Mouse (Mus musculus) activated CD4-positive, CD25-positive, alpha-beta regulatory T cell, adult 4 months (primary cell): ENCODE results near the gene Zfp69. TPM values are rescaled to one million over a fixed set of nuclear protein-coding genes. Genes with fewer than 3 reads are reported as not detected.

ENCODE experiments used
- ATAC-seq: one replicate; pipeline ENCODE4 v1.8.0; 2017
- polyA plus RNA-seq, 2 experiments: library from polyadenylated mRNA; unstranded; fragments of 100-300 nt; shearing (Covaris generic); gene quantifications; one replicate each; pipeline ENCODE4 v1.2.1; 2017

The Zfp69 gene
- polyA plus RNA-seq, 2 experiments from 2014 or later = 1.9 to 2.2 TPM

GRCm38 (mm10) chr4:120924554-120925299, 26.8 kb downstream of the Zfp69 start, which contains the start of gene Exo5:
Gene Exo5, minus strand, starts transcription at chr4:120925017.
- peak; percentile 90 for ATAC-seq

GRCm38 (mm10) chr4:120921461-120921860, 30.0 kb downstream of the Zfp69 start:
- ATAC-seq = no peak

GRCm38 (mm10) chr4:120914501-120914900, 37.0 kb downstream of the Zfp69 start:
- no peak for ATAC-seq

GRCm38 (mm10) chr4:120913861-120914260, 37.6 kb downstream of the Zfp69 start:
- no peak for ATAC-seq

- ATAC-seq = no peak
These were observed 38.1 kb downstream of the Zfp69 start for GRCm38 (mm10) chr4:120913443-120913842.

GRCm38 (mm10) chr4:120912866-120913265, 38.6 kb downstream of the Zfp69 start:
- no peak for ATAC-seq

- no peak for ATAC-seq
These were observed 40.4 kb downstream of the Zfp69 start for GRCm38 (mm10) chr4:120911086-120911485.

- ATAC-seq = peak; percentile 76
These were observed 41.8 kb downstream of the Zfp69 start for GRCm38 (mm10) chr4:120909558-120910150.

GRCm38 (mm10) chr4:120905644-120906043, 45.9 kb downstream of the Zfp69 start:
- ATAC-seq = no peak

- ATAC-seq = no peak
These were observed 47.0 kb downstream of the Zfp69 start for GRCm38 (mm10) chr4:120904533-120904932.

- no peak for ATAC-seq
These were observed 55.5 kb downstream of the Zfp69 start for GRCm38 (mm10) chr4:120895810-120896584.

- no peak for ATAC-seq
These were observed 56.3 kb downstream of the Zfp69 start for GRCm38 (mm10) chr4:120895226-120895625.

GRCm38 (mm10) chr4:120894584-120894983, 56.9 kb downstream of the Zfp69 start:
- no peak for ATAC-seq

- ATAC-seq = no peak
These were observed 57.7 kb downstream of the Zfp69 start for GRCm38 (mm10) chr4:120893656-120894401.

- ATAC-seq = no peak
These were observed 59.0 kb downstream of the Zfp69 start for GRCm38 (mm10) chr4:120892516-120892915.

- ATAC-seq = no peak
These were observed 59.5 kb downstream of the Zfp69 start for GRCm38 (mm10) chr4:120891960-120892359.

GRCm38 (mm10) chr4:120890754-120891440, 60.6 kb downstream of the Zfp69 start:
- ATAC-seq = no peak

- no peak for ATAC-seq
These were observed 62.6 kb downstream of the Zfp69 start for GRCm38 (mm10) chr4:120888884-120889283.

GRCm38 (mm10) chr4:120887381-120888112, 64.0 kb downstream of the Zfp69 start:
- peak; percentile 36 for ATAC-seq

GRCm38 (mm10) chr4:120886811-120887210, 64.7 kb downstream of the Zfp69 start:
- ATAC-seq = no peak

- ATAC-seq = no peak
These were observed 65.4 kb downstream of the Zfp69 start for GRCm38 (mm10) chr4:120886131-120886530.
